Mouse (Mus musculus) heart, postnatal 0 days (tissue): ENCODE results near the gene Setdb1. TPM values are rescaled to one million over a fixed set of nuclear protein-coding genes. Genes with fewer than 3 reads are reported as not detected.
A peak's percentile ranks its signal among the peaks of the same experiment; 100 is the strongest.

ENCODE experiments used
- ATAC-seq: fragments of 200-750 bp; cut with Nextera tagmentation; 2 replicates; pipeline ENCODE4 v1.8.0; 2017; ENCODE audit warnings: low read depth, moderate number of reproducible peaks, moderate library complexity; ENCODE audit not compliant: insufficient read depth
- DNase-seq: peaks from one replicate; pipeline ENCODE4 v3.0.0-alpha.2; 2016; ENCODE audit warnings: low spot score
- H3K27ac ChIP-seq: fragments of 300-500 bp; sonication (generic); 2 replicates; pipeline ENCODE4 v1.5.1; 2014; ENCODE audit warnings: low read depth, mild to moderate bottlenecking
- H3K27me3 ChIP-seq: fragments of 300-500 bp; sonication (generic); 2 replicates; pipeline ENCODE4 v1.6.1; 2014; ENCODE audit warnings: low read length, mixed read lengths; ENCODE audit not compliant: control insufficient read depth, insufficient read depth
- H3K36me3 ChIP-seq: fragments of 300-500 bp; sonication (generic); replicated peaks from 2 replicates; pipeline ENCODE4 v1.6.1; 2014; ENCODE audit warnings: low read length, mixed read lengths; ENCODE audit not compliant: control insufficient read depth, insufficient read depth
- H3K4me1 ChIP-seq: fragments of 300-500 bp; sonication (generic); 2 replicates; pipeline ENCODE4 v1.6.1; 2014; ENCODE audit warnings: antibody characterized with exemption; ENCODE audit not compliant: control insufficient read depth, insufficient read depth
- H3K4me2 ChIP-seq: fragments of 300-500 bp; sonication (generic); 2 replicates; pipeline ENCODE4 v1.6.1; 2014; ENCODE audit warnings: low read depth, mild to moderate bottlenecking, low read length, moderate library complexity
- H3K4me3 ChIP-seq: fragments of 300-500 bp; sonication (generic); 2 replicates; pipeline ENCODE4 v1.5.1; 2014; ENCODE audit warnings: low read depth, low read length
- H3K9ac ChIP-seq: fragments of 300-500 bp; sonication (generic); replicated peaks from 2 replicates; pipeline ENCODE4 v1.6.1; 2014; ENCODE audit warnings: low read depth, low read length, mixed read lengths
- H3K9me3 ChIP-seq: fragments of 300-500 bp; sonication (generic); replicated peaks from 2 replicates; pipeline ENCODE4 v1.6.1; 2016; ENCODE audit warnings: low read length; ENCODE audit not compliant: control insufficient read depth
- CTCF ChIP-seq: IDR thresholded peaks from 2 replicates; pipeline ENCODE4 v1.5.1; 2016; ENCODE audit warnings: antibody characterized with exemption, control low read depth, low read depth
- EP300 ChIP-seq: IDR thresholded peaks from 2 replicates; pipeline ENCODE4 v1.6.1; 2016; ENCODE audit warnings: antibody characterized with exemption, low read depth
- WGBS: fragments of 180-500 bp; shearing (Covaris S2); extraction: QIAGEN DNeasy Blood & Tissue Kit; methylation state at CpG from one replicate; pipeline ENCODE4 v1.1.7; 2014; 5-methylcytosine and 5-hydroxymethylcytosine counted together
- polyA plus RNA-seq: library from polyadenylated mRNA; unstranded; fragments of >200 nt; fragmentation: Nextera tagmentation; extraction: Ambion mirVana; gene quantifications from 2 replicates; pipeline ENCODE4 v1.2.1, GENCODE M21; 2015
- total RNA-seq: library from RNA; depleted of rRNA; stranded (reverse); fragments of >200 nt; gene quantifications from 2 replicates; pipeline ENCODE4 v1.2.3, GENCODE M21; 2014; ENCODE audit warnings: low replicate concordance

Gene Setdb1
- total and polyA plus RNA-seq, 2 experiments from 2014 or later, result 7.9 to 9.5 TPM

GRCm38 (mm10) chr3:95294316-95294715 is 62.7 kb downstream of the Setdb1 start:
- H3K36me3 ChIP-seq, result peaks cover 48% of the 10 kb centered on the region
- no peak overlapping the region for H3K4me3 ChIP-seq
- ATAC-seq (no peak), DNase-seq (no peak)
- H3K9ac ChIP-seq, result no peak overlapping the region
- H3K4me1 ChIP-seq, result no peaks in the 10 kb centered on the region
- no peak overlapping the region for H3K27ac ChIP-seq
- WGBS, result 87% methylated on average over 7 of the region's 7 CpGs
- H3K4me2 ChIP-seq, result no peak overlapping the region
- TF ChIP-seq CTCF, result no peak
- H3K27me3 ChIP-seq, result no peaks in the 10 kb centered on the region
- no peaks in the 10 kb centered on the region for H3K9me3 ChIP-seq

GRCm38 (mm10) chr3:95293537-95293936 is 63.5 kb downstream of the Setdb1 start:
- Histone ChIP-seq H3K4me3 (no peak overlapping the region), H3K9ac (0 out of 2 replicates have a peak overlapping the region, but pooled peaks have one; percentile 19), H3K9me3 (no peaks in the 10 kb centered on the region), H3K4me1 (no peaks in the 10 kb centered on the region), H3K27me3 (no peaks in the 10 kb centered on the region), H3K36me3 (peaks cover 50% of the 10 kb centered on the region), H3K27ac (no peak overlapping the region), H3K4me2 (no peak overlapping the region)
- ATAC-seq, result no peak
- TF ChIP-seq CTCF, result no peak
- DNase-seq, result no peak
- 62% methylated on average over 11 of the region's 11 CpGs for WGBS

GRCm38 (mm10) chr3:95292899-95293298 is 64.1 kb downstream of the Setdb1 start:
- peaks cover 56% of the 10 kb centered on the region for H3K36me3 ChIP-seq
- H3K9me3 ChIP-seq, result no peaks in the 10 kb centered on the region
- ATAC-seq, result no peak

GRCm38 (mm10) chr3:95291041-95291440 is 66.0 kb downstream of the Setdb1 start:
- no peak for ATAC-seq
- H3K27ac ChIP-seq, result no peak overlapping the region
- H3K4me3 ChIP-seq, result no peak overlapping the region
- H3K9me3 ChIP-seq, result no peaks in the 10 kb centered on the region
- 84% methylated on average over 4 of the region's 4 CpGs for WGBS
- DNase-seq, result no peak
- H3K4me2 ChIP-seq, result no peak overlapping the region
- TF ChIP-seq EP300 (no peak), CTCF (no peak)
- H3K27me3 ChIP-seq, result no peaks in the 10 kb centered on the region
- H3K36me3 ChIP-seq, result peaks cover 63% of the 10 kb centered on the region
- H3K4me1 ChIP-seq, result no peaks in the 10 kb centered on the region
- H3K9ac ChIP-seq, result no peak overlapping the region

More at GRCm38 (mm10) chr3:95292899-95293298, 64.1 kb downstream of the Setdb1 start:
- WGBS, result 93% methylated on average over 2 of the region's 2 CpGs
- H3K4me3 ChIP-seq, result no peak overlapping the region
- H3K27ac ChIP-seq, result no peak overlapping the region
- DNase-seq, result no peak
- H3K27me3 ChIP-seq, result no peaks in the 10 kb centered on the region
- no peak overlapping the region for H3K4me2 ChIP-seq
- TF ChIP-seq EP300 (no peak), CTCF (no peak)
- H3K9ac ChIP-seq, result no peak overlapping the region
- no peaks in the 10 kb centered on the region for H3K4me1 ChIP-seq

- 71% methylated on average over 6 of the region's 6 CpGs for WGBS
Measured at GRCm38 (mm10) chr3:95290156-95290555, 66.8 kb downstream of the Setdb1 start.

GRCm38 (mm10) chr3:95289419-95289818 is 67.6 kb downstream of the Setdb1 start:
- H3K9me3 ChIP-seq, result no peaks in the 10 kb centered on the region
- H3K4me1 ChIP-seq, result no peaks in the 10 kb centered on the region
- TF ChIP-seq CTCF, result no peak
- TF ChIP-seq EP300, result no peak
- peaks cover 52% of the 10 kb centered on the region for H3K36me3 ChIP-seq
- H3K9ac ChIP-seq, result no peak overlapping the region
- DNase-seq (no peak), ATAC-seq (no peak)
- H3K27me3 ChIP-seq, result no peaks in the 10 kb centered on the region
- no peak overlapping the region for H3K4me2 ChIP-seq
- H3K27ac ChIP-seq, result no peak overlapping the region
- 88% methylated on average over 4 of the region's 4 CpGs for WGBS
- no peak overlapping the region for H3K4me3 ChIP-seq

More at GRCm38 (mm10) chr3:95290156-95290555, 66.8 kb downstream of the Setdb1 start:
- Histone ChIP-seq H3K36me3 (peaks cover 60% of the 10 kb centered on the region), H3K4me3 (no peak overlapping the region), H3K9me3 (no peaks in the 10 kb centered on the region), H3K4me2 (no peak overlapping the region), H3K27ac (no peak overlapping the region), H3K27me3 (no peaks in the 10 kb centered on the region), H3K9ac (no peak overlapping the region), H3K4me1 (no peaks in the 10 kb centered on the region)
- ATAC-seq (no peak), DNase-seq (no peak)
- TF ChIP-seq CTCF (no peak), EP300 (no peak)
